ENCODE assay signal across 9 mouse cellular contexts in genomic region chr11:79674632-79675031, GRCm38 (mm10).
A peak's percentile ranks its signal among the peaks of the same experiment; 100 is the strongest.
DNase-seq lines count a peak whose midpoint lies in the region; ATAC-seq and TF ChIP-seq lines count a peak whose summit lies in the region.
"Had no signal": no experiment of that assay in that cellular context is flagged by ENCODE, and none has a peak within 500 bp of the region (broad histone marks: within the 10 kb centered on the region; RNA-seq: fewer than 3 reads in every experiment).

No protein-coding gene starts in this region.

- TF ChIP-seq CTCF in heart, adult 2 months (IDR thresholded peaks at IDR 0.05) = no peak
- TF ChIP-seq CTCF in cerebellum, adult 2 months (IDR thresholded peaks at IDR 0.05; ENCODE audit: borderline replicate concordance, insufficient read depth, low read depth, low read length) = no peak
- no peak for TF ChIP-seq CTCF in liver, postnatal 0 days (IDR thresholded peaks at IDR 0.05; ENCODE audit: low read depth)

- 50% methylated on average over 7 of the region's 7 CpGs for WGBS in heart, adult 2 months
- WGBS in heart, embryonic 11.5 days (ENCODE audit: insufficient replicate concordance) = 74% methylated on average over 7 of the region's 7 CpGs
- WGBS in cerebellum, adult 2 months = 4% methylated on average over 7 of the region's 7 CpGs
- 77% methylated on average over 7 of the region's 7 CpGs for WGBS in liver, postnatal 0 days (ENCODE audit: insufficient replicate concordance)

- no peak overlapping the region for H3K4me3 ChIP-seq in heart, adult 2 months
- H3K4me3 ChIP-seq in heart, embryonic 11.5 days (ENCODE audit: low read depth, low read length) = no peak overlapping the region
- H3K4me3 ChIP-seq in cerebellum, adult 2 months (replicated peaks; ENCODE audit: insufficient read depth, low read depth, low read length) = no peak overlapping the region
- no peak overlapping the region for H3K4me3 ChIP-seq in liver, postnatal 0 days (ENCODE audit: low read depth, low read length)
- H3K4me3 ChIP-seq: midbrain, embryonic 12.5 days had no signal

- H3K4me1 ChIP-seq in heart, adult 2 months (ENCODE audit: control insufficient read depth, insufficient read depth, low read length) = peaks cover 1% of the 10 kb centered on the region; the same call in 1 of the 2 replicates
- H3K4me1 ChIP-seq in heart, embryonic 11.5 days (ENCODE audit: control insufficient read depth, insufficient read depth, low read length) = peaks cover 3% of the 10 kb centered on the region; the same call in 1 of the 2 replicates
- H3K4me1 ChIP-seq in cerebellum, adult 2 months (ENCODE audit: control insufficient read depth, insufficient read depth, low read length) = peaks cover 62% of the 10 kb centered on the region
- peaks cover 36% of the 10 kb centered on the region for H3K4me1 ChIP-seq in liver, postnatal 0 days (ENCODE audit: insufficient read depth)

- ATAC-seq in heart, embryonic 11.5 days (replicated peaks; ENCODE audit: insufficient number of reproducible peaks, low FRiP score, low TSS enrichment) = no peak
- peak; percentile 6; the same call in 1 of the 2 replicates for ATAC-seq in megakaryocyte, adult 5-6 weeks (ENCODE audit: poor library complexity, severe bottlenecking)
- ATAC-seq in liver, postnatal 0 days = no peak

- H3K4me2 ChIP-seq in heart, embryonic 11.5 days = no peak overlapping the region
- H3K4me2 ChIP-seq in liver, postnatal 0 days (ENCODE audit: low read depth, low read length) = no peak overlapping the region
- H3K4me2 ChIP-seq: midbrain, embryonic 12.5 days had no signal

- H3K9ac ChIP-seq in heart, adult 2 months (ENCODE audit: low read depth, low read length) = no peak overlapping the region
- no peak overlapping the region for H3K9ac ChIP-seq in heart, embryonic 11.5 days (ENCODE audit: low read depth, low read length)
- no peak overlapping the region for H3K9ac ChIP-seq in liver, postnatal 0 days (replicated peaks)
- H3K9ac ChIP-seq: midbrain, embryonic 12.5 days had no signal

- no peak for TF ChIP-seq POLR2A in heart, adult 2 months (IDR thresholded peaks at IDR 0.05; ENCODE audit: insufficient read depth, low read depth, low read length)
- no peak for TF ChIP-seq POLR2A in cerebellum, adult 2 months (IDR thresholded peaks at IDR 0.05; ENCODE audit: borderline replicate concordance, insufficient read depth, low read length)

- H3K79me2 ChIP-seq in heart, adult 2 months (replicated peaks; ENCODE audit: control insufficient read depth, insufficient read depth, low read length) = no peaks in the 10 kb centered on the region

- intact Hi-C loops in heart, adult 2 months (cut with DNase I) = no loop called here
- intact Hi-C loops in gastrocnemius, postnatal 14 days (cut with DNase I; ENCODE audit: low total_unique reads) = no loop called here

- no peaks in the 10 kb centered on the region for H3K36me3 ChIP-seq in heart, adult 2 months (ENCODE audit: control insufficient read depth, insufficient read depth, low read length)
- no peaks in the 10 kb centered on the region for H3K36me3 ChIP-seq in heart, embryonic 11.5 days (ENCODE audit: control insufficient read depth, insufficient read depth, low read length)
- H3K36me3 ChIP-seq in liver, postnatal 0 days (replicated peaks; ENCODE audit: insufficient read depth, low read length) = no peaks in the 10 kb centered on the region
- H3K36me3 ChIP-seq: midbrain, embryonic 12.5 days had no signal

- peak; percentile 45 to 52 for DNase-seq in heart, adult 2 months
- peak; percentile 76 to 83 for DNase-seq in cerebellum, adult 2 months
- DNase-seq in gastrocnemius, postnatal 14 days = peak; percentile 56
- no peak for DNase-seq in T-cell, adult 2 months (ENCODE audit: low spot score)
- no peak for DNase-seq in liver, postnatal 0 days
- DNase-seq in urinary bladder, adult 18-20 months (ENCODE audit: low spot score in 2 of 2) = no peak

- TF ChIP-seq EP300 in heart, adult 2 months (IDR thresholded peaks at IDR 0.05; ENCODE audit: insufficient read depth, low read depth, low read length) = no peak
- no peak for TF ChIP-seq EP300 in liver, postnatal 0 days (IDR thresholded peaks at IDR 0.05; ENCODE audit: low read depth)

- H3K27ac ChIP-seq in heart, adult 2 months = no peak overlapping the region
- no peak overlapping the region for H3K27ac ChIP-seq in heart, embryonic 11.5 days (ENCODE audit: low read depth, low read length)
- H3K27ac ChIP-seq in cerebellum, adult 2 months (ENCODE audit: insufficient read depth, low read length) = peak overlapping the region; percentile 38
- H3K27ac ChIP-seq in liver, postnatal 0 days (ENCODE audit: low read depth) = no peak overlapping the region
- H3K27ac ChIP-seq: midbrain, embryonic 12.5 days had no signal

- H3K9me3 ChIP-seq in heart, embryonic 11.5 days (replicated peaks; ENCODE audit: control insufficient read depth, low read length) = no peaks in the 10 kb centered on the region
- no peaks in the 10 kb centered on the region for H3K9me3 ChIP-seq in liver, postnatal 0 days (ENCODE audit: low read length)
- H3K9me3 ChIP-seq: midbrain, embryonic 12.5 days had no signal

- H3K27me3 ChIP-seq in heart, adult 2 months (ENCODE audit: control insufficient read depth, insufficient read depth, low read length) = no peaks in the 10 kb centered on the region
- H3K27me3 ChIP-seq in heart, embryonic 11.5 days (ENCODE audit: control insufficient read depth, insufficient read depth, low read length) = no peaks in the 10 kb centered on the region
- no peaks in the 10 kb centered on the region for H3K27me3 ChIP-seq in cerebellum, adult 2 months (ENCODE audit: control insufficient read depth, insufficient read depth, low read length)
- H3K27me3 ChIP-seq in liver, postnatal 0 days (ENCODE audit: insufficient read depth, low read length) = no peaks in the 10 kb centered on the region
- H3K27me3 ChIP-seq: midbrain, embryonic 12.5 days had no signal

Comparison
In these comparisons a context has a peak if more than half of its experiments do, and no peak if none do; other contexts are left out.
1. DNase-seq: peak in heart, adult 2 months (2 of 2), cerebellum, adult 2 months (2 of 2) and gastrocnemius, postnatal 14 days (single experiment); none in T-cell, adult 2 months (single experiment), liver, postnatal 0 days (single experiment) and urinary bladder, adult 18-20 months (0 of 2).